Mouse (Mus musculus) telencephalon, adult 2 months (tissue): ENCODE results near the gene Fyn.

Source experiments
- DNase-seq: peaks from one replicate; pipeline ENCODE4 v3.0.0-alpha.2; 2011; ENCODE audit warnings: low read depth, low spot score

The Fyn gene

DNA sequence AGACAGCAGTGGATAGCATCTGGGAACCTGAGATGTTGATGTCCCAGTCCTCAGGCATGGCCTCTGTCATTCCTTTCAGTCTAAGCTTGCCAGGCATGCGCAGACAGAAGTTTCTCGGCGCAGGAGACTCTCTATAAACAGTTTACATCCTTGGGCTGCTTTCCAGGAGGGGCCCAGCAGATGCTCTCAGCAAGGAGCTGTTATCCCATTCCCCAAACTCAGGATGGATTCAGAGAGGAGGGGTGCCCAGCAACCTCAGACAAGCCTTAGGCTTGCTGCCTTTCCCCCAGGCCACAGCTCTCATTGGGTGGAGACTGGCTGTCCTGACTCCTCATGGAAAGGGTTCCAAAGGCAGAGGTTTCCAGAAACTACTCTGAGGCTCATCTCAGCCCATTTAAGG is 242.6 kb downstream of the Fyn start:
- no peak for DNase-seq

DNA sequence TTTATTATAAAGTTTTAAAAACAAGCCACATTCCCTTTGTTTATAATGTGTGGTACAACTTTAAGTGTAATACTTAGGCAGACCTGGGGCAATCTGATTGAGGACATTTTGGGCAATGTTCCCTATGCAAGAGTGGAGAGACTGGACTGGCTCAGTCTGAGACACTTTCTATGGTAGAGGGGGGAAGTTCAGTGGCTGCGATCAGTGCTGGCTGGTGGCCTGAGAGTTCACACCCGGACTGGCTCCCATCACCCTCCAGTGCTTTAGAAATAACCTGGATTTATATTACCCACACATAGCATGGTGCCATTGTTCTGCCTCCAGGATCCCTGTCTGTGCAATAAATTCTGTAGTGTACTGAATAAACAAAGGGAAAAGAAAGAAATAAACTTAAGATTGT is 243.5 kb downstream of the Fyn start:
- no peak for DNase-seq

DNA sequence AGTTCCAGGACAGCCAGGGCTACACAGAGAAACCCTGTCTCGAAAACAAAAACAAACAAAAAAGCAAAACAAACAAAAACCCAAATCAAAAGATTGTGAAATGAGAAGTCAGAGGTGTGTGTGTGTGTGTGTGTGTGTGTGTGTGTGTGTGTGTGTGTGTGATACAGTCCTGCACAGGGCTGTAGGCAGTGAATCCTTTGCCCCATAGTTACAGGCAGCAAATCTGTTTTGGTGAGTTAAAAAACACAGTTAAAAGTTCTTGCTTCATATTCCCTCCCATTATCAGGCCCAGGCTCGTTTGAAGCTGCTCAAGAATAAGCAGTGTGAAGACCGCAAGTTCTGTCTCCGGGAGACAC is 244.0 kb downstream of the Fyn start, which contains the start of gene Traf3ip2:
TSS of gene Traf3ip2 (plus strand) at position 302 of the 356 bp plus-strand sequence.
- no peak for DNase-seq

DNA sequence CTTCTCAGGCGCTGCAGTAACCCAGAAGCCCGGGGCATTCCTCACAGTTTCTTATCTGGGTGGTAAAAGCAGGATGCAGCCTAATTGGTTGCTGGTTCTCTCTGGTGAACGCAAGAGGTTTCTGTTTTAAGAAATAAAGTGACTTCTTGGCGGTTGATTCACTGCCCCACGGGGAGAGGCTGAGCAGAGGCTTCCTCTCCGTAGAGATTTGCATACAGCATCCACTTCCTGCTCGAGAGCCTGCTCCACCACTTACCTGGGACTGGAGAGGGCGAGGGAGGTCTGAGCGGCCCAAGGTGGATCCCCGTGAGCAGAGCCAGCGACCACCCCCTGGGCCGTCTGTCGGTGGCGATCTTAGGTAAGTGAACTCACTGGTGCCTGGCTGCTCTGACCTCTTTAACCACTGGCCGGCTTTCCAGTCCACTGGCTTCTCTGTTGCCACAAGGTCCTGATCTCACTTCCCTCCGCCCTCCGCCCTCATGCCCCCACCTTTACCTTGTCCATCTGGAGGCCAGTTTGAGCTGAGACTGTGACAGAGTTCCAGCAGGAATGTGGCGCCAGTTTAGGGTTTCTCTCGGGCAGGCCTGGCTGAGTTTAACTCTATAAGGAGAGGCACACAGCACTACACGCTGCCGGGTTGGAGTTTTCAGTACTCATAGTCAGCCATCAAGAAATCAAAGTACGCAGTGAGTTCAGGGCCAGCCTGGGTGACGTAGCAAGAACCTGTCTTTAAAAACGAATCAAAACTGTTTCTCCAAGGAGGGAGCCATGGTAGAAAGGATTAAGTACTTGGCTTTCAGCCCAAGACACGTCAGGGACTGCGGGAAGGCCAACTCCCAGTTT is 244.6 kb downstream of the Fyn start:
- no peak for DNase-seq

DNA sequence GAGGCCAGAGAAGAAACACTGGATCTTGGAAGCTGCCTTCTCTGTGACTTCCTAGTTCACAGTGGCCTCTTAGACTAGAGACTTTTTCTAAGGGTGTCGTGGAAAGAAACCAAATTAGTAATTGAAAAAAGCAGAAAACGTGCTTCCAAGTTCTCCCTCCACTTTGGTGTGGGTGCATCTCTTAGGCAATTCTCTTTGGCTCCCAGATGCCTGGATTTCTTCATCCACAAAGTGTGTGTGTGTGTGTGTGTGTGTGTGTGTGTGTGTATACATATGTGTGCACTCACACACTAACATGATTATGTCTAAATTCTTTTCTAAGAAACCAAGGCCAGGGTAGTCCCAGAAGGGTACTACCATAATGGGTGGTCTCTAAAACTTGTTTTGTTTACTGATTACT is 245.3 kb downstream of the Fyn start:
- no peak for DNase-seq

DNA sequence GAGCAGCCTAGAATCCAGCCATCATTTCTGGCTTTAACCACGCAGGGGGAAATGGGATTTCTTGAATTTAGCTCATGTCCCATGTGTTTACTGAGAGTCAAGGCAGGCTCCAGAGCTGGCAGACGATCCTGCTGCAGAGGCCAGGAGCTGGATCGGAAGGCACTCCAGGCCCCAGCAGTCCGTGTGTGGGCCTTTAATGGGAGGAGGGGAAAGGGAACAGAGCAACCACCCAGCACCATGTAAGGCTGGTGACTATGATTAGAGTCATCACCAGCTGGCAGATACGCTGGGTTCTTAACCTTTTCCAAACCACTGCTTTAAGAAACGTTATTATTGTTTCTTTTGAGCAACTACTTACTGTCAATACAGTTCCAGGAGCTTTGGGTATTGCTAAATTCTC is 246.0 kb downstream of the Fyn start:
- DNase-seq, result no peak
